Mouse (Mus musculus) right cerebral cortex, postnatal 25 days (tissue): ENCODE results near the gene Mfsd4b5.
A peak's percentile ranks its signal among the peaks of the same experiment; 100 is the strongest.
"Not testable (repeated sequence)": the region's sequence is repeated elsewhere in the genome, so short reads cannot be mapped to it uniquely, and the experiment has no call there.

Experiments used
- DNase-seq: peaks from one replicate; pipeline ENCODE4 v3.0.0; 2022

The Mfsd4b5 gene

GRCm38 (mm10) chr10:39960441-39960822 is 26.0 kb downstream of the Mfsd4b5 start:
- no peak for DNase-seq

- peak; percentile 87 for DNase-seq
Measured at GRCm38 (mm10) chr10:39959761-39960440, 26.5 kb downstream of the Mfsd4b5 start, which contains the start of gene Mfsd4b3. Gene Mfsd4b3, minus strand, starts transcription at chr10:39960153.

- no peak for DNase-seq
Measured at GRCm38 (mm10) chr10:39958266-39958665, 28.2 kb downstream of the Mfsd4b5 start.

DNA sequence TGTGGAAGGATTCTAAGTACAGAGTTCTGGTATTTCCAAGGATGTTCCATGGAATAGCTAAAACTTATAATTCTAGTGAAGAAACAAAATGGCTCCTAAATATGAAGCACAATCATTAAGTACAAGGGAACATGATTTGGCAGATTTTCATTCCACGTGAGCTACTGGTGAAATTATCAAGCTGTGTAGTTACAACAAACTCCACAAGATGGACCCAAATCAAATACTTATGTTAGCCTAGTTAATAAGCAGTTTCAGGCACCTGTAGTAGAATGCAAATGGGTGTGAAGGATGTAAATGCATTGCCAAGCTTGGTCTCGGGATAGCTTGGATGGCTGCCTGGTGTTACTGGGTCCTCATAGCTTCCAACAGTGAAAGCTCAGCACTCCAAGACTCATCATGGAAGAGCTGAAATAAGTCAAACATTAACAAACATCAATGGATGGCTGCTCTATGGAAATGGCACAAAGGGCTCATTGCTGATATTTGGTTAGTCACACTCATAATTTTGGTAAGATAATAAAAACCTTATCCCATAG is 30.0 kb downstream of the Mfsd4b5 start:
- no peak for DNase-seq

GRCm38 (mm10) chr10:39955163-39955562 is 31.3 kb downstream of the Mfsd4b5 start:
- no peak for DNase-seq

DNA sequence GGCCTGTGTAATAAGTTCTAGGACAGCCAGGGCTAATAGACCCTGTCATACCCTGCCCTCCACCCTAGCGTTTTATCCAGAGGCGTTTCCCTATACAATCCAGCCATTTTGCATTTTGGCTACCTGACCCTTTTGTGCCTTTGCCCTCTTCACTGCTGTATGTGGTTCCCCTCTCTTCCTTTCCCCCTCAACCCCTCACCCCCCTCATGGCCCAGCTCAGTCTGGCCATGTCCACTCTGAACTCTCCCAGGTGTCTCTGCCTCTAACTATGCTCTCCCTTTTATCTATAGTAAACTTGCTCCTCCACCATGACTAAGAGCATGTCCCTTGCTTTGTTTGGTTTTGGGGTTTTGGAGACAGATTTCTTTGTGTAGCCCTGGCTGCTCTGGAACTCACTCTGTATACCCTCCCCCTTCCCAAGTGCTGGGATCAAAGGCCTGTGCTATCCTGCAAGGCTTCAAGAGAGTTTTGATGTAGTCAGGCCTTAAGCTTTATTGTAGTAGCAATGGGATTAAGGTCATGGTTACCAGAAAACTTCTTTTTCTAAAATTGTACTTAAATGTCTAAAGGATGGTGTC is 37.0 kb downstream of the Mfsd4b5 start:
- DNase-seq = no peak

DNA sequence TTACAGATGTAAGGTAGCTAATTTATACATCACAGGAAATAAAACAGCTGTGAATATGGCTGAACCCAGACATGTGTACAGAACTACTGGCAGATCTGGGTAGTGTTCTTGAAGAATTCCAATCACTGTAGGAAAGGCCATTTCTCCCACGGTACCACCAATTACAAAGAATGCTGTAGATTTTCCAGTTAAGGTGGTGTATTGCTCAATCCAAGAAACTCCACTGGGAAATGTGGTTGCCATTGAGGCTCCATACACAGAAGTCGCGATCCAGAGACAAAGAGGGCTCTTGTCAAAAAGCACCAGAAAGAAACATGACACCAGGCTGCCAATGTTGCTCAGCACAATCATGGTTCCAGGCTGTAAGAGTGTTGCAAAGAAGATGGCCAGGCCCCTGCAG is 39.3 kb downstream of the Mfsd4b5 start:
- not testable (repeated sequence) for DNase-seq

- no peak for DNase-seq
Measured at GRCm38 (mm10) chr10:39936553-39936952, 49.9 kb downstream of the Mfsd4b5 start.

- no peak for DNase-seq
Measured at GRCm38 (mm10) chr10:39926616-39927139, 59.8 kb downstream of the Mfsd4b5 start, which contains the start of gene Mfsd4b2. Gene Mfsd4b2, minus strand, starts transcription at chr10:39926923.

- DNase-seq = not testable (repeated sequence)
Measured at GRCm38 (mm10) chr10:39924556-39924955, 61.9 kb downstream of the Mfsd4b5 start.

GRCm38 (mm10) chr10:39912616-39913015 is 73.8 kb downstream of the Mfsd4b5 start:
- no peak for DNase-seq

- no peak for DNase-seq
Measured at GRCm38 (mm10) chr10:39908768-39909441, 77.5 kb downstream of the Mfsd4b5 start.
